Mouse (Mus musculus): ENCODE data around the gene Otop2.

Gene Otop2

DNA sequence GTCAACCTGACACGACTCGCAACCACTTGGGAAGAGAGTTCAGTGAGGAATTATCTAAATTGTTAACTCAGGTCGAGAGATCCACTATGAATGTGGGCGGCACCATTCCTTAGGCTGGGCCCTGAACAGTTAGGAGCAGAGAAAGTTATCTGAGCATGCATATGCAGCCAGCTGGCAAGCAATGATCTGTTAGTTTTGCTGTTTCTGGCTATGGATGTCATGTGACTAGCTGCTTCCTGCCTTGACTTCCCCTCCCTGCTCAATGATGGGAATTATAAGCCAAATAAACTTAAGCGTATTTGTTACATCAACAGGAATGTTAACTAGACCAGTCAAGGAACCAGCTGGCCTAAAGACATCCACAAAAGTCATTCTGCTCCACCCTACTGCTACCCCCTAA, 46.4 kb downstream of the Otop2 start:
- DNase-seq: no peak

DNA sequence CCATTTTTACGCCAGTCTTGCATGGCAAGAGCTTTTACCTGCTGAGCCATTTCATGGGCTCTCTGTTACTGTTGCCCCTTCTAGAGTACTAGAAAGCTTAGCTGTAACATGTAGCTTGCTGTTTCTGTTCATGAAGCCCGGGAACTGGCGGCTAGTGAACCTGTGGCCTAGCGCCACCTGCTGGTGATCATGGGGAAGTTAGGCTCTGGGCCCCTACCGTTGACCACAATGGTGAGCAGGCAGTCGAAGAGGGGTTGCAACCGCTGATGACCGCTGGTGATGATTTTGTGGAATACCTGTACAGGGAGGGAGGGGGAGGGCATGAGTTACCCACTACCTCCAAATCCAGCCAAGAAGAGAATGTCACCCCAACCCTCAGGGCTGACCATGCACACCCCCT, 47.2 kb downstream of the Otop2 start:
- peak; percentile 56 for DNase-seq

DNA sequence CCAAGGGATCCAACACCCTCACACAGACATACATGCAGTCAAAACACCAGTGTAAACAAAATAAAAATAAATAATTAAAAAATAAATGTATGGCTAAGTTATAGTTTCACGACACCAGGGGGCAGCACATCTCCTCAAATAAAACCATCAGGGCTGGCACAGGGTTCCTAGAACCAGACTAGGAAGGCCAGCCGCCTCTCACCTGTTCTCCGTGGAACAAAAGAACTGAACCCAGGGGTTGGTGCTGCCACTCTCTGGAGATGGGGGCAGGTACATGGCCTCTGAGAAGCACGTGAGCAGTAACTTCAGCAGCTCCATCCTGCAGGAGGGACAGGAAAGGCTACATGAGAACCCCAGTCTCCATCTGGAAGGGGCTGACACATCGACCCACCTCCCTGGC, 51.5 kb downstream of the Otop2 start:
- DNase-seq: peak; percentile 73

DNA sequence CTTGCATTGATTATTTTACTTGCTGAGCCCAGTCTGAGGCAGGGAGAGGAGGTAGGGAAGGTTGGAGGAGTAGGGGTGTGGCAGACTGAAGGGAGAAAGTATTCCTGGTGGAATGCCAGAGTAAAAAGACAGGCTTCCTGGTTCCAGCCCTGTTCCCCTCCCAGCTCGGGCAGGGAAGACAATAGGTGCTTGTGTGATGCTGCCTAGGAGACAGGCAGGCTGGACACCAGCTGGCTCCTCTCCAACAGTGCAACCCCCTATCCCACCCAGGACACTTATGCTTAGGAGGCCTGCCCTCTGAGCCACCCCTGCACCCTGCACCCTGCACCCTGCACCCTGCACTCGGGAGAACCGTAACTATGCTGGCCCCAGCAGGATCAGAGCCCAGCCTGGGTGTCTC, 52.3 kb downstream of the Otop2 start:
- DNase-seq: no peak

DNA sequence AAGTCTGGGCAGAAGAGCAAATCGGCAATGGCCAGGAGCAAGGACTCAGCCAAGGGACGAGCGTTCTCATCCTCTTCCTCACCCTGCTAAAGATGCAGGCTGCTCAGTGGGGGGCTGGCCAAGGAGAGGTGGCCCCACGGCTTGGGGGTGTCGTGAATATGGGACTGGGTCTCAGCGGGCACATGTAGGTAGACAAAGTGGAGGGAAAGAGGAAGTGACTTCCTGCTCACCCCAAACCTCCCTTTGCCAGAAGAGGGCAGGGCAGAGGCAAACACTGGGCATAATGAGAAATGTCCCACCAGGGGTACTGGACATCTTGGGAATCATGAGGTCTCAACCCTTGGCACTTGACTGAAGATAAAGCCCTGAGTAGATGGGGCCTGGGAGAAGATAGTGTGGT, 52.8 kb downstream of the Otop2 start:
- no peak for DNase-seq

DNA sequence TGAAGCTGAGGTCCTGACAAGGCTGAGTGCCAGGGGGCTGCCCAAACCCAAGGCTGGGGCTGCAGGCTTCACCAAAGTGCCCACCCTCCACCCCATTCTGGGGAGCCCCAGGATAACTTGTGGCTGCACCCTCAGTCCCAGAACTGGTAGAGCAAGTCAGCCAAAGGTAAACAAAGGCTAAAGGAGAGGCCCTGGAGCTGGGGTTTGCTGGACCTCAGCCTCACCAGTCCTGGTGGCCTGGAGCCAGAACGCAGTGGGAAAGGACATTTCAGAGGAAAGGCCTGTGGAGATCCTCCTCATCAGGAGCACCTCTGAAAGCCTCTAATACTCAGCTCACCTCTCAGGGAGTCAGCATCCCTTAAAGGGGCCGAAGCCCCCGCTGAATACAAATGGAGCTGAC, 57.2 kb downstream of the Otop2 start:
- no peak for DNase-seq

DNA sequence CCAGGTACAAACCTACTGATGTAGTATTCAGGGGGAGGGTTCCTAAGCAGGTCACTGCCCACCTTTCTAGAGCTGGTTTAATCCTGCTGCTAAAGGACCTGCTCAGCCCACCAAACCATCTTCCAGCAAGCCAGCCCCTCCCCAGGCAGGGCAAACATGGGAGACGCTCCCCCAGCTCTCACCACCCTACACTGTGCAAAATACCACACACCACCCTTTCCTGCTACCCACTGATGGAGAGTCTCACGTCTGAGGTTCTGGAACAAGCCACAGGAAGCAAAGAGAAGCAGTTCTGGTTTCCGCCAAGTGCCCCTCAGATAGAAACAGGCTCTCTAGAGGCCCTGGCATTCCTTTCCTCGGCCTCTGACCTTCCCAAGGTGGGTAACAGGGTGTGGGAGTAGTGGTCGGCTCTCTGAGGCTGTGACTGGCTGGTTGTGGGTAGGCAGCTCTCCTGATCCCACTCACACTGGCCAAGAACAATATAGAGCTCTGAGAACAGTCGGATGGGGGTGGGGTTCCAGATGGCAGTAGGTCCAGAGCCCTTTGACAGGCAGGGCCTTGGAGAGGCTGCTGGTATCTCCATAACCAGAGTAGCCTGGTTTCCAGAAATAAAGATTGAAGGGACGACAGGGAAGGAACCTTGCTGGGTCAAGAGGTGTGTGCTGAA, 59.2 kb downstream of the Otop2 start:
- no peak for DNase-seq

DNA sequence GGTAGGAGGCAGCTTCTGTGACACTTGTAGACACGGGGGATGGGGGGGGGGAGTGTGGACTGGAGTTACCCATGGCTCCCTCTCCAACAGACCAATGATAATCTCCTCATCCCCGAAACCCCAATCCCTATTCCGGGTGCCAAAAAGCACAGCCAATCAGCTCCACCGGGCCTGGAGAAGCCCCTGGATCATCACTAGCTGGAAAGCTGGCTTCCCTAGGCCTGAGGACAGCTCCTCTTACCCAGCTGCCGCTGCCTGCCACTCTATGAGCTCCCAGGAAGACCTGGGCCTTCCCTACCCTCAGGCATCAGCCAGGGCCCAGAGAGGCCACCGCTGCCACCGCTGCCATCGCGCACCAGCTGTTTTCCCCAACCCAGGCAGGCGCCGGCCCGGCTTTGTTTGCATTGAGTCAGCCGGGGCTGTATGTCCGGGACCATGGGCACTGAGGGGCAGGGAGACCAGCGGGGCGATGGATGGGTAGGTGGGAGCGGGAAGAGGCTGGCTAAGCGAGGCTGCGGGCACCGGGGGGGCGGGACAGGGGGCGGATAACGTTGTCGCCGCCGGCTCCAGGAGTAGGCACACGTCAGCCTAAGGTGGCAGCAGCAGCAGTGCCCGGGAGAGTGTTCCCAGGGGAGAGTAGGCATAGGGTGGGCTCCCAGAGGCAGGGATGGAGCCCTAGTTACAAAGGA, 59.9 kb downstream of the Otop2 start:
- peak; percentile 73 for DNase-seq

DNA sequence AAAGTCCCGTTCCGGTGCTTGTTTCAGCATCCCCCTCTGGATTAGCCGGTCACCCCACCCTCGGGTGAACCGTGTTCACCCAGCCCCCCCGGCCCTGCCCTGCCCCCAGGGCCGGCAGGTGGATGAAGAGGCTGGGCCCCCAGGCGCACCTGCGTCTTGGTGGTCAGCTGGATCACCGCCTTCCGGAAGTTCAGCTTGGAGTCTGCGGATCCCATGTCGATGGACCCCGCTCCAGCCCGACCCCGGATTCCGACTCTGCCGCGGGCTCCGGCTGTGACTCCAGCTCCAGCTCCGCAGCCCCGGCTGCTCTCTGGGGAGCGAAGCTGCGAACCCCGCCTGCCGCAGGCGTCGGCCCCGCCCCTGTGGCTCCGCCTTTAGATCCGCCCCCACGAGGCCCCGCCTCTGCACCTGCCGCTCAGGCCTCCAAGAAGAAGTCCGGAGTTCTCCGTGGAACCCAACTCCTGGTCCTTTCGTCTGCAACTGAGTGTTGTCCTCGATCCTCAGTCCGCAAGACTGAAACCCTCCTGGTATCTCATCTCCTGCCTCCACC, 60.5 kb downstream of the Otop2 start, which contains the start of gene Hid1:
TSS of gene Hid1 (minus strand) at position 362 of the 550 bp plus-strand sequence.
- DNase-seq: peak; percentile 93

DNA sequence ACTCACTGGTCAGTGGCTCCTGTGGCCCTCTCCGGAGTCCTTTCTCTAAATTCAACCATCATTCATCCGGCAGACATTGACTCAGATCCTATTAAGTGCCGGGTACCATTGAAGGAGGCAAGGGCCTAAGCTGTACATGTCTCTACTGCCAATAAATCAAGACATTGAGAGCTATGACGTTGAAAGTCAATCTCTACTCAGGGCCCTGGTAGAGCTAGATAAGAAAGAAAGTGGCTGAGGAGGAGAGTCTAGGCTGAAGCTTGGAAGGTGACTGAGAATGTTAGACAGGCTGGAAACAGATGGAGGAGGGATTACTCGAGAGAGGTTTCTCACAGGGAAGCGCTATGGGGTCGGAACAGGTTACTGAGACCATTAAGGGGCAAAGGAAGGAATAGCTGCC, 63.4 kb downstream of the Otop2 start:
- no peak for DNase-seq

DNA sequence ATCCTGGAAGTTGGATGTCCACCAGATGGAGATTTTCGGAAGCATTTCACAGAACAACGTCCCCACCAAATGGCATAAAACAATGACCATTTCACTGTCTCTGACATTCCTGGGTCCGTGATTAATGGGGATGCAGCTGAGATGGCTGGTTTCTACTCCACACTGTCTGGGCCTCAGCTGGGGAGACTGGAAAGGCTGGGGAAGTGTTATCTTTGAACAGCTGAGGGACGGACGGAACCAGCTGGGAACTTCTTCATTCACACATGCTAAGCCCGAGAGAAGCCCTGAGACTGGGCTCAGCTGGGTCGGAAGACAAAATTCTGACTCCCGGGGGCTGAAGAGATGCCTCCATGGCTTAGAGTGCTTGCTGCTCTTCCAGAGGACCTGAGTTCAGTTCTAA, 64.4 kb downstream of the Otop2 start:
- no peak for DNase-seq

DNA sequence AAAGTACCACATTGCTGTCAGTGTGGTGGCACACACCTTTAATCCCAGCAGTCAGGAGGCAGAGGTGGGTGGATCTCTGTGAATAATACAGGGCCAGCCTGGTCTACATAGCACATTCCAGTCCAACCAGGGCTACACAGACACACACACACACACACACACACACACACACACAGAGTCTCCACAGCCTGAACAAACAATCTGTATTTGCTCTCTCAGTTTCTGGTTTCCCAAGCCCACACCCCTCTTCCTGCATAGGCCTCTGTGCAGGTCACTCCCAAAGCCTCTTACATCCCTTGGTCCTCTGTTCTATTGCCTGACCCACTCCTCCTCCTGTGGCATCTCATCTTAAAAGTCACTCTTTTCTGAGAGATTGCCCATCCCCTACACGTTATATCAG, 65.1 kb downstream of the Otop2 start:
- no peak for DNase-seq

DNA sequence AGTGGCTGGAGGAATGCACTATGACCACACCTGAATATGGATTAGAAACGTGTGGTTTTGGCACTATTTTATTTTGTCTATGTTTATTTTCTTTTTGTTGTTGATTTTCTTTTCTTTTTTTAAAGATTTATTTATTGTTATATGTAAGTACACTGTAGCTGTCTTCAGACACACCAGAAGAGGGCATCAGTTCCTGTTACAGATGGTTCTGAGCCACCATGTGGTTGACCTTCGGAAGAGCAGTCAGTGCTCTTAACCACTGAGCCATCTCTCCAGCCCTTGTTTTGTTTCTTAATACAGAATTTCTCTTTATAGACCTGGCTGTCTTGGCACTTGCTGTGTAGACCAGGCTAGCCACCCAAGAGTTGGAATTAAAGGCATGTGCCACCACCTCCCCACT, 65.8 kb downstream of the Otop2 start:
- no peak for DNase-seq

DNA sequence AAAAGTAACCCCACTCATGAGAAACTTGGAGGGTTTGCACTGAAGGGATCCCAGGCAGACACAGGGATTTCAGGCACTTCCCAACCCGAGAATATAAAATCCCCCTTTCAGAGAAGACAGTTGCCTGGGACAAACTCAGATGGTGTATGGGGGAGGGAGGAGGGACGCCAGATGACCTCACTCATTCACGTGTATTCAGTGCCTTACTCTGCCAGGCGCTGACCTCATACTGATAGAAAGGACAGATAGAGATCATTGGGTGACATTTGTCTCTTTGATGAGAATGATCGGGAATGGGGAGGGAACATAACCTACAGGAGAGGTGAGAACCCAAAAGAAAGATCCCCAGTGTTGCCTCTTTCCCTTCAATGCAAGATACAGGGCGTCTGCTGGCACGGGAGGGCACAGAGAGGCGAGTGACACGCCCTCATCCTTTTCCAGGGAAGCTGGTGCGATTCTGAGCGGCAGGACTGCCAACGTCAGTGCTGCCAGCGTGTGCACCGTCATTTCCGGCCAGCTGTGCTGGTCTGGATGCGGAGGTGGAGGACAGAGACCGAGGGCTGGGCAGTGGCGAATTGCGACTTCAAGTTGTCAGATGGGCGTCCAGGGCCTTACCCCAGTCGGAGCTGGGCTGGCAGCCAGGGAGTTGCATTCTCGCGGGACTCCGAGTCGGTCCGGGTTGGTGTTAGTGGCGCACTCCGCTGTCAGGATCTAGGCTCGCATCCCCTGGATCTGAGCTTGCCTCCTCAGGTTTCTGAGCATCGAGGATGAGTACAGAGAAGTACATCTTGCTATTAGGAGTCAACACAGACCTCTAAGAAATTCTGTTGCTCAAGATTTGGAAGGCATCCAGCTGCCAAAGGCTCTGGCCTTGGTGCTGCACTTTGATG, 67.1 kb downstream of the Otop2 start:
- DNase-seq: peak; percentile 86

DNA sequence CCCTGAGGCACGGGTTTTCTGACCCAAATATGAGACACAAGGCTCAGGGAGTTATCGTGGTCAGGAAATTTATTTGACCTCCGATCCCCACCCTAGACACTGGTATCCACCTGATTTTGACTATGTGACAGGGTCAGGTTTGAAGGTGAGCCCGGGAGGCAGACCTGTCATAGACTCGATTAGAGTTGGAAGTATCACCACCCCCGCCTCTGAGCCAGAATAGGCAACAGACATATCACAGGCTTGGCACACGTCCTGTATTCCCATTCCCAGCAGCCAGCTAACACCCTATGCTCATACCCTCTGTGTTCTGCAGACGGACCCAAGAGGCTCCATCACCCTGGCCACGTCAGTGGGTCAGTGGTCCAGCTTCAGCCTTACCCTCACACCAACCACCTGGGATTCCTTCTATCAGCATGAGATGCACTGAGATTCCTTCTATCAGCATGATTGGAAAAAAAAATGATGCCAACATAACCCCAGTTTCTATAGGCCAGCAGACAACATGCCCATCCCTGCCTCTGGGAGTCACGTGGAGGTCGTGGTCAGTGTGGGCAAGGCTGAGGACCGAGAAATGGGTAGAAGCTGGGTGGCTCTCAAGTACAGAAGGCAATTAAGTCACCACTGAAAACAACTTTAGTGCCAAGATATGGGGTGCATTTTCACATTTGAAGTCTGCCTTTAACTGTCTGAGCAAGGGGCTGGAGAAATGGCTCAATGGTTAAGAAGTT, 67.9 kb downstream of the Otop2 start:
- DNase-seq: peak; percentile 72

DNA sequence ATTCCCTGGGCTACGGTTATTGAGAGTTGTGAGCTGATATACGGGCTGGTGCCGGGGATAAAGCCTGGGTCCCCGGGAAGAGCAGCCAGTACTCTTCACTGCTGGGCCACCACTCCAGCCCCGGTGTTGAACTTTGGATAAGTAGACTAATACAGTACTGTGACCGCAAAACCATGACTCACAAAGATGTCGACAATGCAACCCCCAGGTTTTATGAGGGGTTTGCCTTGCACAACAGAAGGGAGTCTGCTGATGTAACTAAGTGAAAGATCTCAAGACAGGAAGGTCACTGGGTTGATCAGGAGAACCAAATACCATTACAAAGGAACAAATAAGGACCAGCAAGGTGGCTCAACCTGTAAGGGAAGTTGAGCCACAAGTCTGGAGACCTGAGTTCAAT, 69.8 kb downstream of the Otop2 start:
- DNase-seq: no peak

DNA sequence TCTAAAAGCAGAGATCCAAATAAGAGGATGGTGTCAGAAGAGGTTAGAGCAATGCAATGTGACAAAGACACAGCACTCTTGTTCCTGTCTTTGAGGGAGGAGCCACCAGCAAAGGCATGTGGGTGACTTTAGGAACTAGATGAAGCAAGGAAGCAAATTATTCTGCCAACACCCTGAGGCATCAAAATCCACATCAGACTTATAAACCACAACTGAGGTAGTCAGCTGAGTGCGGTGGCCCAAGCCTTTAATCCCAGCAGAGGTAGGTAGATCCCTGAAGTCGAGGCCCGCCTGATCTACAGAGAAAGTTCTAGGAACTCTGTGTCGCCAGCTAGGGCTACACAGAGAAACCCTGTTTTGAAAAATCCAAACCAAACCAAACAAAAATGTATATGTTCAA, 70.3 kb downstream of the Otop2 start:
- no peak for DNase-seq

DNA sequence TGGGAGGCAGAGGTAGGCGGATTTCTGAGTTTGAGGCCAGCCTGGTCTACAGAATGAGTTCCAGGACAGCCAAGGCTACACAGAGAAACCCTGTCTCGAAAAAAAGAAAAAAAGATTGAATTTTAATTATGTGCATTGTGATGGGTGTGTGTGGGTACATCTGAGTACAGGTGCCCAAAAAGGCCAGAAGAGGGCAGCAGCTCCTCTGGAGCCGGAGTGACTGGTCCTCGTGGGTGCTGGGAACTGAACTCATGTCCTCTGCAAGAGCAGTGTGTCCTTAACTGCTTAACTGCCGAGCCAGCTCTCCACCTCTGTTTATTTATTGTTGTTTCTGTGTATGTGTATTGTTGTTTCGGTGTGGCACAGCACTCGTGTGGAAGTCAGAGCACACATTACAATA, 70.9 kb downstream of the Otop2 start:
- DNase-seq: no peak

DNA sequence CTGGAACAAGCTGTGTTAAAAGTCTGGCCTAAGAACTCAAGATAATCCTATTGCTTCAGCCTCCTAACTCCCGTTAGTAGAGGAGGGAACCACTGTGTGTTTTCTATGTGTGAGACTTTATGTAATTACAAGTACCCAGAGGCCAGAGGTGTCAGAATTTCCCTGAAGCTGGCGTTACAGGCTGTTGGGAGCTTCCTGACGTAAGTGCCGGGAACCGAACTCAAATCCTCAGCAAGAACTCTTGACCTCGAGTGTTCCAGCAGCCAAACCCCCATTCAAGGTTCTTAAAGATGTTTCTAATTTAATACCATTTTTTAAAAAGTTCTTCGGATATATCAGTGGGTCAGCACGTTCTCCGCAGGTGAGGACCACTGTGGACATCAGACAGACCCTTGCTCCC, 74.3 kb downstream of the Otop2 start:
- DNase-seq: no peak
